Mouse (Mus musculus) mouse embryonic stem cell (cell line): ENCODE measurements at regions not wholly inside any gene's neighbourhood (a gene's known extent, or its start where the extent isn't known, plus 50 kb on each side); places are given as distances from the start of the nearest gene placed in this dataset.
"Not testable (repeated sequence)": the region's sequence is repeated elsewhere in the genome, so short reads cannot be mapped to it uniquely, and the experiment has no call there.

Experiments used
- in situ Hi-C, 2 experiments: fragments of 300-500 bp; cut with MboI; formaldehyde crosslinking; loops; 1 replicate in 1 of 2; 3 replicates in 1 of 2; pipeline ENCODE4 v1.14.3; 2019 to 2020; ENCODE audit warnings: low sequenced_read_pairs in 2 of 2, low pct_unique_long_range_greater_than_20kb in 1 of 2, mixed read lengths in 1 of 2; ENCODE audit not compliant: unreplicated experiment in 1 of 2

- in situ Hi-C loops: loop anchor here in 1 of 2 experiments (25.0 kb wide), 1 partner anchor 420 kb away; no protein-coding TSS in a partner anchor
Measured at GRCm38 (mm10) chr10:85242701-85243100, 57.8 kb upstream of the Cry1 start.

GRCm38 (mm10) chr10:85243556-85243955 is 58.7 kb upstream of the Cry1 start:
- in situ Hi-C loops: loop anchor here in 1 of 2 experiments (25.0 kb wide), 1 partner anchor 419 kb away; no protein-coding TSS in a partner anchor

- in situ Hi-C loops: no loop called here
Measured at GRCm38 (mm10) chr10:85265746-85266145, 80.9 kb upstream of the Cry1 start.

- in situ Hi-C loops: no loop called here
Measured at GRCm38 (mm10) chr10:85266148-85266547, 81.3 kb upstream of the Cry1 start.

- in situ Hi-C loops: no loop called here
Measured at GRCm38 (mm10) chr10:85266796-85267195, 81.9 kb upstream of the Cry1 start.

- in situ Hi-C loops: no loop called here
Measured at GRCm38 (mm10) chr10:85270209-85270608, 85.3 kb upstream of the Cry1 start.

GRCm38 (mm10) chr10:85276793-85277192 is 91.9 kb upstream of the Cry1 start:
- in situ Hi-C loops: no loop called here

GRCm38 (mm10) chr10:85291733-85292476 is 94.7 kb upstream of the Btbd11 start:
- in situ Hi-C loops: no loop called here

GRCm38 (mm10) chr10:85292477-85292855 is 94.1 kb upstream of the Btbd11 start:
- in situ Hi-C loops: no loop called here

- in situ Hi-C loops: no loop called here
Measured at GRCm38 (mm10) chr10:85293071-85293783, 93.4 kb upstream of the Btbd11 start.

- in situ Hi-C loops: no loop called here
Measured at GRCm38 (mm10) chr10:85295133-85295887, 91.3 kb upstream of the Btbd11 start.

- in situ Hi-C loops: no loop called here
Measured at GRCm38 (mm10) chr10:85311781-85312180, 74.8 kb upstream of the Btbd11 start.

- in situ Hi-C loops: not testable (repeated sequence)
Measured at GRCm38 (mm10) chr10:85313331-85313730, 73.3 kb upstream of the Btbd11 start.

- in situ Hi-C loops: no loop called here
Measured at GRCm38 (mm10) chr10:85320971-85321370, 65.6 kb upstream of the Btbd11 start.

GRCm38 (mm10) chr10:85322280-85322679 is 64.3 kb upstream of the Btbd11 start:
- in situ Hi-C loops: no loop called here

- in situ Hi-C loops: no loop called here
Measured at GRCm38 (mm10) chr10:85329382-85329781, 57.2 kb upstream of the Btbd11 start.

- in situ Hi-C loops: no loop called here
Measured at GRCm38 (mm10) chr10:85330938-85331691, 55.5 kb upstream of the Btbd11 start.
